Mouse (Mus musculus) stomach, embryonic 15.5 days (tissue): ENCODE measurements around the gene Gtf3c5. TPM values are rescaled to one million over a fixed set of nuclear protein-coding genes. Genes with fewer than 3 reads are reported as not detected.

ENCODE experiments used
- ATAC-seq: fragments of 200-750 bp; cut with Nextera tagmentation; 2 replicates; pipeline ENCODE4 v1.8.0; 2017; ENCODE audit warnings: low read depth, moderate number of reproducible peaks, moderate TSS enrichment; ENCODE audit not compliant: insufficient read depth, low FRiP score
- H3K27ac ChIP-seq: fragments of 300-500 bp; sonication (generic); 2 replicates; pipeline ENCODE4 v1.5.1; 2015; ENCODE audit warnings: mild to moderate bottlenecking, inconsistent platforms
- H3K27me3 ChIP-seq: fragments of 300-500 bp; sonication (generic); replicated peaks from 2 replicates; pipeline ENCODE4 v1.6.1; 2015; ENCODE audit warnings: inconsistent platforms
- H3K36me3 ChIP-seq: fragments of 300-500 bp; sonication (generic); 2 replicates; pipeline ENCODE4 v1.6.1; 2015; ENCODE audit warnings: inconsistent platforms
- H3K4me1 ChIP-seq: fragments of 300-500 bp; sonication (generic); 2 replicates; pipeline ENCODE4 v1.6.1; 2015; ENCODE audit warnings: inconsistent platforms
- H3K4me2 ChIP-seq: fragments of 300-500 bp; sonication (generic); 2 replicates; pipeline ENCODE4 v1.6.1; 2015; ENCODE audit warnings: mild to moderate bottlenecking, inconsistent platforms
- H3K4me3 ChIP-seq: fragments of 300-500 bp; sonication (generic); replicated peaks from 2 replicates; pipeline ENCODE4 v1.5.1; 2015; ENCODE audit warnings: inconsistent platforms
- H3K9ac ChIP-seq: fragments of 300-500 bp; sonication (generic); 2 replicates; pipeline ENCODE4 v1.6.1; 2015; ENCODE audit warnings: inconsistent platforms
- H3K9me3 ChIP-seq: fragments of 300-500 bp; sonication (generic); 2 replicates; pipeline ENCODE4 v1.6.1; 2016; ENCODE audit warnings: inconsistent platforms
- WGBS: fragments of 180-500 bp; shearing (Covaris S2); methylation state at CpG from one replicate; pipeline ENCODE4 v1.1.7; 2015; 5-methylcytosine and 5-hydroxymethylcytosine counted together
- polyA plus RNA-seq: library from polyadenylated mRNA; unstranded; fragments of >200 nt; fragmentation: Nextera tagmentation; extraction: Ambion mirVana; gene quantifications from 2 replicates; pipeline ENCODE4 v1.2.1, GENCODE M21; 2015

Gene Gtf3c5
- polyA plus RNA-seq, 1 experiment from 2014 or later, result 33.6 TPM

DNA sequence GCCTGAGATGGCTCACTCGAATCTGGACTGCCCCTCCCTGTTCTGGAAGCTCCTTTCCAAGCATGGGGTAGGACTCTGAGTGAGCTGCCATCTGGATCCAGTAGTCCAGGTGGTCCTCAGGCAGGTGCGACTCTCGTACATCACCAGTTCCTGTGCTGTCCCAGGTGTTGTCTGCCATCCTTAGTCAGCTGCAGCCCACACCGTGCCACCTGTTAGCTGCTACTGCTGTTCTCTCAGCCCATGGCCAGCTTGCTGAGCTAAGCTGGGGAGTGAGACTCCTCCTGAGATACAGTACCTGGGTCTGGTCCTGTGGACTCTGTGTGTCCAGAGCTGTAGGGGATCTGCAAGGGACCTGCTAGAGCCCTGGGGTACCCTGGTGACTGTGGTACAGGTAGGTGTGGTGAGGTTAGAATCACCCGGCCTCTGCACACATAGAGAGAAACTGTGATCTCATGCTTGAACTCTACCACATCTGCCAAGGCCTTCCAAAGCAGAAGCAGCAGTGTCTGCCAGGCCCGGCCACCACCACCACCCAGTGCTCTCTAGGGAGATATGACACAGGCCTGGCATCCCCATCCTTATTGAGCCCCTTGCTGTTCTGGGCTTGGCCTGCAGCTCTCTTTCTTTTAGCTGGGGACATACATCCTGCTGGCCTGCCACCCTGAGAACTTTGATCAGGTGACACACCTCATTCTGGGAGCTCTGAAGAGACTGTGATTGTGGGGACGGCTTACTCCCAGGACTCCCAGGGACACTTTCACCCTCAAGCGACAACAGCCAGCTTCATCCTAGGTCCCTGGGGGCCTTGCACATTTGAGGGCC lies 45.3 kb downstream of the Gtf3c5 start:
- H3K9me3 ChIP-seq, result no peaks in the 10 kb centered on the region
- ATAC-seq, result no peak
- H3K36me3 ChIP-seq, result peaks cover 7% of the 10 kb centered on the region
- H3K9ac ChIP-seq, result no peak overlapping the region
- H3K4me3 ChIP-seq, result no peak overlapping the region
- peak overlapping the region; percentile 67; the same call in 1 of the 2 replicates for H3K27ac ChIP-seq
- WGBS, result 74% methylated on average over 8 of the region's 8 CpGs
- H3K4me2 ChIP-seq, result no peak overlapping the region
- no peaks in the 10 kb centered on the region for H3K27me3 ChIP-seq
- peaks cover 70% of the 10 kb centered on the region for H3K4me1 ChIP-seq

DNA sequence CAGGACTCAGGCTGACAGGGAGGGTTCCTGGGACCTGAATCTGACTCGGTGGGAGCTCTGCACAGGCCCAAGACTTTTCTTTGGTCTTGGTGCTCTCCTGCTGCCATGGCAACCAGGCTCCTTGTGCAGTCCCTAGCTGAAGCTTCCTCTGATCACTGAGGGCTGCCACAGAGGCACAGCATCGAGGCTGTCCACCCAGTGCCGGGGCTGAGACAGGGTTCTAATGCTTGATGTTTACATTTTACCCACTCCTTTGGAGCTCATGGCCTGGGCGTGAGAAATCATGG lies 46.0 kb downstream of the Gtf3c5 start:
- H3K4me1 ChIP-seq, result peaks cover 76% of the 10 kb centered on the region
- H3K9ac ChIP-seq, result no peak overlapping the region
- 42% methylated on average over 4 of the region's 4 CpGs for WGBS
- ATAC-seq, result no peak
- no peak overlapping the region for H3K4me2 ChIP-seq
- H3K36me3 ChIP-seq, result peaks cover 4% of the 10 kb centered on the region
- no peak overlapping the region for H3K4me3 ChIP-seq
- H3K27me3 ChIP-seq, result no peaks in the 10 kb centered on the region
- H3K9me3 ChIP-seq, result no peaks in the 10 kb centered on the region
- peak overlapping the region; percentile 35 for H3K27ac ChIP-seq

DNA sequence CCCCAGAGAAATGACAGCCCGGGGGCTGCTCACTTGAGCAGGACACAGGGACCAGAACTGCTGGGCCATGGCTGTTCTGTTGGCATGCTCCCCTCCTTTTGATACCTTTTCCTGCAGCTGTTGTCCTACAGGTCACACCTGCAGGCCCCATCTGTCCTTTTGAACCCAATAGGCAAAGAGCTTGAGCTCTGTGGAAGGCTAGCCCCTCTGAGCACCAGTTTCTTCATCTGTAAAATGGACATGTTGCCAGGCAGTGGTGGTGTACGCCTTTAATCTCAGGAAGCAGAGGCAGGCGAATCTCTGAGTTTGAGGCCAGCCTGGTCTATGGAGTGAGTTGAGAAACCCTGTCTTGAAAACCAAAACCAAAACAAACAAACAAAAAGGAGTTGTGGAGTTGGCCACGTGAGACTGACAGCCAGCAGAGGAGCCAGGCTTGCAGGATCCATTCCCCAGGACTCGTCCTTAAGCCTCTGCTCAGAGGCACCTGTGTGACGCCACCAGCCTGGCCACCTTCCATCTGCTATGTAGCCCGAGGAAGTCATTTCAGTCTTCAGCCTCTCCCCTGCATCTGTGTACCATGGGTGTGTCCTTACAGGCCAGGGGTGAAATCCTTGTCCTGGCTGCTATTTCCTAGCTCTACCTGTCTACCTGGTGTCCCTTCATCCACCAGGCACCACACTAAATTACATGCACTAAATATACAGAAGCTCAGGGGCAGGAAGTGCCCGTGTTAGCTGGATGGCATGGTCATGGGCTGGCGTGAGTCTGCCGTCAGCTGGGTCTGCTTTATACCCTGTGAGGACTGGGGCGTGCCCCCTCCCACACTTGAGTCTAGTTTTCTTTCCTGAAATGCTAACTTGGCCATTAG lies 46.6 kb downstream of the Gtf3c5 start:
- no peak overlapping the region for H3K4me3 ChIP-seq
- no peaks in the 10 kb centered on the region; the same call in 1 of the 2 replicates for H3K36me3 ChIP-seq
- 72% methylated on average over 11 of the region's 11 CpGs for WGBS
- no peak overlapping the region; the same call in 1 of the 2 replicates for H3K9ac ChIP-seq
- no peaks in the 10 kb centered on the region for H3K27me3 ChIP-seq
- H3K27ac ChIP-seq, result peak overlapping the region; percentile 63
- H3K4me1 ChIP-seq, result peaks cover 76% of the 10 kb centered on the region
- no peak for ATAC-seq
- H3K4me2 ChIP-seq, result no peak overlapping the region
- H3K9me3 ChIP-seq, result no peaks in the 10 kb centered on the region

DNA sequence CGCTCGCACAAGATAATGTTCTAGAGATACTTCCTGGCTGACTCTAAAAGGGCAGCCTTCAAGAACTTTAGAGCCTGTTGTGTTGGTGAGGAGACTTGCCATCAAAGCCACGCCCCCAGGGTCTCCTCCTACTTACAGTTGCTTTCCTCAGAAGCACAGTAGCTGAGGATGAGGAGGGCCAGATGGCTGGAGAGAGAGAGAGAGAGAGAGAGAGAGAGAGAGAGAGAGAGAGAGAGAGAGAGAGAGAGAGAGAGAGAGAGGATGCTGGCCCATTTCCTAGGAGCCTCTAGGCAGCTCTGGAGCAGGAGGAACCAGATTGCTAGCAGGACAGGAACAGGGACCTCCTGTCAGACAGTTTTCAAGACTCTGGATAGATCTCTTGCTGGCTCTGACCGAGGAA lies 47.4 kb downstream of the Gtf3c5 start:
- Histone ChIP-seq H3K4me3 (no peak overlapping the region), H3K36me3 (no peaks in the 10 kb centered on the region), H3K9ac (no peak overlapping the region), H3K27me3 (no peaks in the 10 kb centered on the region), H3K4me2 (peak overlapping the region; percentile 87; the same call in 1 of the 2 replicates), H3K9me3 (no peaks in the 10 kb centered on the region), H3K4me1 (peaks cover 75% of the 10 kb centered on the region), H3K27ac (peak overlapping the region; percentile 82)
- no peak for ATAC-seq
- 42% methylated on average over 4 of the region's 4 CpGs for WGBS

DNA sequence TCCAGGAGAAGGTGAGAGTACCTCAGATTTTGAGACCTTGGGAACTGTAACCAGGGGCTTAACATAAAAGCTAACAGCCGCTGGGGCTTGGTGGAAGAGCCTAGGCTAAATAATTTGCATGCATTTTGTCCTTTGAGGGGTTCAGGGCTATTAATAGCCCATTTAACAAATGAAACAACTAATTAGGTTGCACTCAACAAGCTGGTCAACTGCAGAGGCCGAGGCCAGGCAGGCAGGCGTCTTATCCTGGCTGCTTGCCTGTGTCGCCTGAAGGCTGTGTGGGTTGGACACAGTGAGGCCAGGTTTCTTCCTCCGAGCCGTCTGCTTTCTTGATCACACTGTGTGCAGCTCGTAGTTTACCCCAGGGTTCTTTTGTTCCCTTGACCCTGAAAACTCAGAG lies 47.9 kb downstream of the Gtf3c5 start:
- 51% methylated on average over 7 of the region's 7 CpGs for WGBS

DNA sequence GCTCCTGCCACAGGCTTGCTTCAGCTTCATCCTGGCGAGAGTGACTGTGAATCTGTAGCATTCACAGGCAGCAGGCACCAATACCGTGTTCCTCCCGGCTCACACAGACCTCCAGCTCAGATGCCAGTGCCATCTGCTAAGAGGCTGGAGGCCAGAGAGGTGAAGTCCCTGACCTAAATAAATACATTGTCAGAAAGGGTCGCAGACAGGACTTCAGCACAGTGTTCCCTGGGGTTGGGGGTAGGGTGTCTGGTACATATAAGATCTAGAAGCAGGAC lies 48.3 kb downstream of the Gtf3c5 start:
- Histone ChIP-seq H3K4me2 (peak overlapping the region; percentile 87; the same call in 1 of the 2 replicates), H3K27ac (peak overlapping the region; percentile 82), H3K4me3 (no peak overlapping the region), H3K9ac (no peak overlapping the region), H3K9me3 (no peaks in the 10 kb centered on the region), H3K27me3 (no peaks in the 10 kb centered on the region), H3K36me3 (no peaks in the 10 kb centered on the region), H3K4me1 (peaks cover 74% of the 10 kb centered on the region)
- 51% methylated on average over 4 of the region's 4 CpGs for WGBS
- no peak for ATAC-seq

More for the DNA sequence above, 47.9 kb downstream of the Gtf3c5 start:
- H3K9ac ChIP-seq, result no peak overlapping the region
- H3K4me3 ChIP-seq, result no peak overlapping the region
- peak overlapping the region; percentile 87; the same call in 1 of the 2 replicates for H3K4me2 ChIP-seq
- H3K27ac ChIP-seq, result peak overlapping the region; percentile 82
- no peaks in the 10 kb centered on the region for H3K9me3 ChIP-seq
- peaks cover 75% of the 10 kb centered on the region for H3K4me1 ChIP-seq
- ATAC-seq, result no peak
- H3K27me3 ChIP-seq, result no peaks in the 10 kb centered on the region
- H3K36me3 ChIP-seq, result no peaks in the 10 kb centered on the region

DNA sequence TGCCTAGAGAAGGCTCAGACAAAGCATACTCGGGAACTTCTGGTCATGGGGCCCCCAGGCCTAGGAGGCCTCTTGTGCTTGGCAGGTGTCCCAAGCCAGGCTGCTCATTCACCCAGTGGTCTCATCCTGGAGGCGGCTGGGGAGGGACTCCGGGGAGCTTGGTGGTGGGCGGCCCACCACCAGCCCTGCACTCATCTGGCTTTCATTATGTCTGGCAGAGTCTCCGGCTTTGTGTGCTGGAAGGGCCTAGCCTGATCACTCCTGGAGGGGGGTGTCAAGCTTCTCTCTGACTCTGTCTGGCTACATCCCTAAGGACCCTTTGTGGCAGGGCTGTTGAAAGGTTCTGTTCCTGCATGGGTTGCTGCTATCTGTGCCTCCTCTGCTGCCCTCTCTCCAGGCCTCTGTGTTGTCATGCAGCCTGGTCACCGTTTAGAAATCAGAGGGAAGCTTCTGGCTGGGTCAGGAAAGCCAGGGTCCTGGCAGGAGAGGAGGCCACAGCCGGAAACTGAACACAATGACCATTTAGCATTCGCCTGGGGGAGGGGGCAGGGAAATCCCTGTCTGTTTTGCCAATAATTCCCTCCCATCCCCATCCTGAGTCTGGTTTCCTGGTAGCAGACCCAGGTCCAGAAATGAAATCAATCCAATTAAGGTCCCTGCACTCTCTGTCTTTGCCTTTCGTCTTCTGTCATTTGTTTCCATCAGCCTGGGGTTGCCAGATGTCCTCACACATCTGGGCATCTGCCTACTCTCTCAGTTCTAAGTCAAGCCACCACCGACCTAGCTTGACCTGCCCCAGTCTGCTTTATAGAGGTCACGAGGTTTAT lies 48.9 kb downstream of the Gtf3c5 start:
- 0 out of 2 replicates have a peak, but pooled peaks have one; percentile 5 for ATAC-seq
- H3K27me3 ChIP-seq, result no peaks in the 10 kb centered on the region

DNA sequence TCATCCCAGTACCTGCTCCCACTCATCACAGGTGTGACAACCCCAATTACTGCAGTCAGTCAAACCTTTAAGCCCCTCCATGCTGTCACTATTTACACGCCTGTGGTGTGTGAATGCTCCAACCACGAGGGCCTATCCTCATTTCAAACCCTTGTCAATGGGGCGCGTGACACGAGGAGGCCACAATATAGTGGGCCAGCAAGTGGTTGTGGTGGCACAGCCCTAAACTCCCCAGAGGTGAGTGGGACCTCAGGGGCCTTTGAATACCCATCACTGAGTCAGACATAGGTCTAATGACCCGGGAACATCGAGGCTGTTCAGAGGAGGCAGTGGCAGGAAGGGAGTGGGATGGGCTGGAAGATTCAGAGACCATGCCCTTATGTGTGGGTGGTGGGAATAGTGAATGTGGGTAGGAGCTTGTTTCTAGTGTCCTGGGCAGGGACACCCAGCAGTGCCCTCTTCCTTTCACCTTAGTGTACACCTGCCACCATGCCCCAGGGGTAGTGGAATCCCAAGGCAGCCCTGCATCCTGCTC lies 49.6 kb downstream of the Gtf3c5 start:
- Histone ChIP-seq H3K4me2 (peak overlapping the region; percentile 87), H3K4me3 (peak overlapping the region; percentile 69), H3K36me3 (no peaks in the 10 kb centered on the region), H3K27me3 (no peaks in the 10 kb centered on the region), H3K9ac (peak overlapping the region; percentile 64), H3K9me3 (no peaks in the 10 kb centered on the region), H3K27ac (peak overlapping the region; percentile 82), H3K4me1 (peaks cover 62% of the 10 kb centered on the region)
- WGBS, result 73% methylated on average over 7 of the region's 7 CpGs
- no peak for ATAC-seq

More for the DNA sequence above, 48.9 kb downstream of the Gtf3c5 start:
- H3K4me1 ChIP-seq, result peaks cover 69% of the 10 kb centered on the region
- 41% methylated on average over 11 of the region's 11 CpGs for WGBS
- no peaks in the 10 kb centered on the region for H3K36me3 ChIP-seq
- H3K4me2 ChIP-seq, result peak overlapping the region; percentile 87
- no peaks in the 10 kb centered on the region for H3K9me3 ChIP-seq
- H3K4me3 ChIP-seq, result peak overlapping the region; percentile 69
- H3K9ac ChIP-seq, result no peak overlapping the region
- H3K27ac ChIP-seq, result peak overlapping the region; percentile 82

DNA sequence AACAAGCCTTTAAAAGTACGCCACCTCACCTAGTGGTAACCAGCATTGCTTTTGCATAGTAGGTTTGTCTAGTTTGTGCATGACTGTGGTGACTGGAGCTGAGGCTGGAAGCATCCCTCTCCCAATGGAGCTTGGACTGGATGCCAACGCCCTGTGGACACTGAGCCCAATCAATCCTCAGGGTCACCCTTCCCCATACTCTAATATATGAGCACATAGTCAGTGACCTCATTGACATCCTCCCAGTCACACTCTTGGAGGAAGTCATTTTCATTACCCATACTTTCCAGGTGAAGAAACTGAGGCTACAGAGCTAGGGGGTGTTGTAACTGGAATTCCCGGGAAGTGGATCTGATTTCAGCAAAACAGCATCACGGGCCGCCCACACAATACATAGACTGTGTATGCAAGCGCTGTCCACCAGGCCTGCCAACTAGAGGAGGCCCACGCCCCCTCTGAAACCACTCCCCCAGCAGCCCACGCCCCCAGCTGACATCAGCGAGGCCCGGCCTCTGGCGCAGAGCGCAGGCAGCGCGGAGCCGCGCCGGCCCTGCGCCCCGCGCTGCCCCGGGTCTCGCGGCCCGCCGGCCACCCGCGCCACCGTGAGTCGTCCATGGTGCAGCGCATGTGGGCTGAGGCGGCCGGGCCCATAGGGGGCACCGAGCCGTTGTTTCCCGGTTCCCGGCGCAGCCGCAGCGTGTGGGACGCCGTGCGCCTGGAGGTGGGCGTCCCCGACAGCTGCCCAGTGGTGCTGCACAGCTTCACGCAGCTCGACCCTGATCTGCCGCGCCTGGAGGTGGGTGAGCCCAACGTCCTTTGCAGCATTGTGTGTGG lies 50.4 kb downstream of the Gtf3c5 start:
- Histone ChIP-seq H3K4me1 (peaks cover 54% of the 10 kb centered on the region), H3K9ac (peak overlapping the region; percentile 64), H3K27ac (peak overlapping the region; percentile 82), H3K4me3 (peak overlapping the region; percentile 69), H3K27me3 (no peaks in the 10 kb centered on the region), H3K4me2 (peak overlapping the region; percentile 87), H3K36me3 (no peaks in the 10 kb centered on the region), H3K9me3 (no peaks in the 10 kb centered on the region)
- peak; percentile 89 for ATAC-seq
- WGBS, result 3% methylated on average over 49 of the region's 49 CpGs

DNA sequence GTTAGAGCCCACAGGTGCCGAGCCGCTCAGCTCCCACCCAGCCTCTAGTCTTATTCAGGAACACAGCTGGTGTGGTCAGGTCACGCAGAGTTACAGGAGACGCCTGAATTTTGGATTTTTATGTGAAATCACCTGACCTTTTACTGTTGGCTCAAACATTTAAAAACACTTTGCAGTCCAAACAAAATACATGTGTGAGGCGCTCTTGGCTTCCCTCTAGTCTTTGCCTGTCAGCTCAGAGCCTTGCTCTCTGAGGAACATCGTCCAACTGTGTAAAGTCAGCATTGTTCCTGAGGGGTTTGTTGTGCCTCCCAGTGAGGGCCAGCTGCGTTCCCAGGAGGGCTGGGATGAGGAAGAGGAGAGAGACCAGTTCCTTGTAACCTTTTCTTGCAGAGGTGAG lies 53.2 kb downstream of the Gtf3c5 start:
- Histone ChIP-seq H3K27me3 (no peaks in the 10 kb centered on the region), H3K27ac (no peak overlapping the region; the same call in 1 of the 2 replicates), H3K4me1 (peaks cover 42% of the 10 kb centered on the region), H3K9ac (no peak overlapping the region), H3K9me3 (no peaks in the 10 kb centered on the region), H3K4me2 (no peak overlapping the region), H3K36me3 (no peaks in the 10 kb centered on the region), H3K4me3 (no peak overlapping the region)
- 55% methylated on average over 7 of the region's 7 CpGs for WGBS
- no peak for ATAC-seq

DNA sequence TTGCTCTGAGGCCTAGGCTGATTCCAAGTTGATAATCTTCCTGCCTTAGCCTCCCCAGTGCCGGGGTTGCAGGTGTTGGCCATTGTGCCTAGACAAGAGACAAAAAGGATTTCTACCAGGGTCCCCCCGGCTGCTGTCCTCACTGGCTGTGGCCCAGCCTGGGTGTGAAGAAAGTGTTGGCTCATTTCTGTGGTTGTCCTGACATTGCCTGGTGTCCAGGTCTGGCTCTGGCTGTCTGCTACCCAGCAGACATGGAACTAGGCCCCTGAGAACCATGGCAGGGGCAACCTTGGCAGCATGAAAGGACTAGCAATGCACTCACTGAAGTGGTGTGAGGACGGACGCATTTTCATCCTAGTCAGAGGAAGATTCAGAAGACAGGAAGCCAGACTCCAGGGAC lies 53.7 kb downstream of the Gtf3c5 start:
- Histone ChIP-seq H3K9me3 (no peaks in the 10 kb centered on the region), H3K27ac (no peak overlapping the region; the same call in 1 of the 2 replicates), H3K36me3 (no peaks in the 10 kb centered on the region), H3K4me2 (no peak overlapping the region), H3K4me1 (peaks cover 42% of the 10 kb centered on the region), H3K9ac (no peak overlapping the region), H3K27me3 (no peaks in the 10 kb centered on the region), H3K4me3 (no peak overlapping the region)
- WGBS, result 76% methylated on average over 4 of the region's 4 CpGs
- ATAC-seq, result no peak
